Mouse (Mus musculus): Measurements from ENCODE around the gene Kctd21. TPM values are rescaled to one million over a fixed set of nuclear protein-coding genes. Genes with fewer than 3 reads are reported as not detected.

The Kctd21 gene
- polyA plus RNA-seq, 1 experiment from 2014 or later, result 5.3 TPM

DNA sequence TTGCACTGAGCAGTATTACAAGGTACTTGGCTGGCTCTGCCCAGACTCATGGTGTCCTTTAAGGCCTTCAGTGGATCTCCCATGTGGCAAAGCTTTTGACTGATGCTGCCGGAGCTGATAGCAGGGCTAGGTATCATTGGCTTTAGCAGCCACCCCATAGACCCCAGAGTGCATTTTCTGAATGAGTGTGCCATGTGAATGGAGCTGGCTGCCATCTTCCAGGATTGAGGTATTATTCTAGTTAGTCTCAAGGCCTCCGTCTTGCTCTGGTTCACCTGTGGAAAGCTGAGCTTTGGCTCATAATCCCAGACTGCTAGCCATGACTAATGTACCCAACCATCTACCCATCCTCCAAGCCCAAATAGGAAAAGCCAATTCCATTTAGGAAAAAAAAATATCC is 25.3 kb upstream of the Kctd21 start:
- Histone ChIP-seq H3K27ac (no peak overlapping the region), H3K4me1 (no peaks in the 10 kb centered on the region), H3K9ac (no peak overlapping the region), H3K9me3 (replicated peaks) (no peaks in the 10 kb centered on the region), H3K4me2 (no peak overlapping the region), H3K4me3 (no peak overlapping the region), H3K27me3 (no peaks in the 10 kb centered on the region), H3K36me3 (ENCODE audit: poor library complexity, severe bottlenecking) (peaks cover 76% of the 10 kb centered on the region)
- whole genome bisulfite sequencing, result 90% methylated on average over 2 of the region's 2 CpGs
- no peak for ATAC-seq

DNA sequence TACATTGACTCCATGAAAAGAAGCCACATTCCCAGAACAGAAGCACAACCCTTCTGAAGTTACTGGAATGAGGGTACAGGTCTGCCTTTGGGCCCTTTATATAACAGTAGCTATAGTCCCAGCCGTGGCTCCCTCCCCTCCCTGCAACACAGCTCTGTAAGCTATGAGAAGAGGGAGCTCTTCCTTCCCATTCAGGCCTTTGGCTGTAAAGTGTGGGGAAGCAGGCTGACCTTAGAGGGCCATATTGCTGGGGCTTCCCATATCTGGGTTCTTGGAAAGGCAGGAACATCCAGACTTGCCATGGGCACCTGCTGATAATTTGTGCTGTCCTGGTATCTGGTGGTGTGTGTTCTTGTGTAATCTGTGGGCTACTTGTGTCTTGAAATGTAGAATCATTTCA is 24.6 kb upstream of the Kctd21 start:
- Histone ChIP-seq H3K9me3 (replicated peaks) (no peaks in the 10 kb centered on the region), H3K4me3 (no peak overlapping the region), H3K27ac (no peak overlapping the region), H3K27me3 (no peaks in the 10 kb centered on the region), H3K9ac (no peak overlapping the region), H3K36me3 (ENCODE audit: poor library complexity, severe bottlenecking) (peaks cover 83% of the 10 kb centered on the region), H3K4me1 (no peaks in the 10 kb centered on the region), H3K4me2 (no peak overlapping the region)
- no peak for ATAC-seq
- 90% methylated on average over 1 of the region's 1 CpGs for WGBS

DNA sequence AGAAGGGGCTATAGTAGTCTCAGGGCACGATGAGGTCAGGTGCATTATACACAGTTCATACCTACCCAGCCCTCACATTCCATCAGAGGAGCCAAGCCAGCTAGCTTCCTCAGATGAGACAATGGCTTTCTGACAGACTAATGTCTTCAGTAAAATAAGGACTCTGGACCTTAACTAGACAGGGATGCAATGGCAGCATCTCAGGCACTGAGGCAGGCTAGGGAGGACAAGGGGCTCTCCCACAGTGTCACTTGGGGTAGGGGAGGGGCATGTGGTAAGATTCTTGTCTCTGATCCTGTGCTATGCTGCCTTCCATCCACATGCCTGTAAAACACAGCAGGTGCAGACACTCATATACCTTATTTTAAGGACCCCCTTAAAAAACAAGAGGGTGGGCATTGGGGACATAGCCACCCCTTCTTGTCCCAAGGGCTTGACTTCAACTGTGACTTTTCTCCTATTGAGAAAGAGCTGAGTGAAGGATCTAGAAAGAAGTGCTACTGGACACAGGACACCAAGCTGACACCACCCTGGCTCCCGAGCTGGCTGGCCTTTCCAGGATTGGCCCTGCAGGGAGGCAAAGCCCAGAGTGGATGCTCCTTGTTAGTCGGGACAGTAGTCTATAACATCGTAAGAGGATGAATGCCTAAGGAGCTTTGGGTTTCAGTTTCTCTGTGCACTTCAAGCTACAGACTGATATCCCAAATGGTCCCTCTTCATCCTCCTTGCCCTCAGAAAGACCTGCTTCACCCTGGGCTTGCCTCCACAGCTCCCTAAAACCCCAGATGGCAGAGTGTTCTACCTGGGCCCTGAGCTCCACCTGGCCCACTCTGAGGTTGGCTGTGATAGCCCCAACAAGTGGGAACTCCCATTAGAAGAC is 22.4 kb upstream of the Kctd21 start:
- no peak for ATAC-seq
- Histone ChIP-seq H3K4me3 (no peak overlapping the region), H3K27ac (no peak overlapping the region), H3K9me3 (replicated peaks) (no peaks in the 10 kb centered on the region), H3K36me3 (ENCODE audit: poor library complexity, severe bottlenecking) (peaks cover 81% of the 10 kb centered on the region), H3K9ac (no peak overlapping the region), H3K4me2 (no peak overlapping the region), H3K27me3 (no peaks in the 10 kb centered on the region), H3K4me1 (no peaks in the 10 kb centered on the region)
- WGBS, result 83% methylated on average over 4 of the region's 4 CpGs

DNA sequence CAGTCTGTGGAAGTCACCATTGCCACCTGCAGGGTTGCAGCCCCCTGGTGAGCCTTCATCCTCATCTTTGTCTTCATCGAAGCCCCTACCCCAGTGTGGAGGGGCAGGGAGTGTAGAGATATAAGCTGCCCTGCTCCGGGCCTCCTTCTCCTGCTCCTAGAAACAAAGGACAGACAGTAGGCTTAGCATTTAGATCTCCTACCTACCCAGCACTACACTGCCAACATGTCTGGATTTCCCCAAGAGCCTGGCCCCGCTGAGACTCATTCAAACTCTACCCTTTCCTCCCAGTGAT is 21.8 kb upstream of the Kctd21 start:
- Histone ChIP-seq H3K9me3 (replicated peaks) (no peaks in the 10 kb centered on the region), H3K4me1 (no peaks in the 10 kb centered on the region), H3K36me3 (ENCODE audit: poor library complexity, severe bottlenecking) (peaks cover 81% of the 10 kb centered on the region), H3K9ac (no peak overlapping the region), H3K27me3 (no peaks in the 10 kb centered on the region), H3K27ac (no peak overlapping the region), H3K4me2 (no peak overlapping the region), H3K4me3 (no peak overlapping the region)
- no peak for ATAC-seq
- 94% methylated on average over 3 of the region's 3 CpGs for WGBS

DNA sequence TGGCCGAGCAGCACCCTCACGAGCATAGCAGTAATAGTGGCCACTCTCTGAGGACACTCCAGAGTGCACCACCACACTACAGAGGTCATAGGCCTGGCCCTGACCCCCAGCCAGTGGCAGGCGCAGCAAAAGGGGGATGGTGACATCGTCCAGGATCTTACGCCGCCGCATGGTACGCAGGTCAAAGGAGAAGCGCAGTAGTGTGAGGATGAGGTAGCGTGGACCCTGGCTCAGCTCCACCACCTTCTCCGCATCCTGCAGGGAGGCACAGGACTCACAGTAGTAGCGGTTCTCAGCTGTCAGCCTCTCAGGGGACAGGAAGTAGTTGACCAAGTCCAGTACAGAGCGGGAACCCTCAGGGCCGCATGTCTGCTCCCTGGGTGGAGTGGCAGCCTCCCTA is 20.5 kb upstream of the Kctd21 start:
- no peak for ATAC-seq
- 95% methylated on average over 14 of the region's 14 CpGs for WGBS
- Histone ChIP-seq H3K27ac (no peak overlapping the region), H3K4me1 (no peaks in the 10 kb centered on the region), H3K4me2 (no peak overlapping the region), H3K4me3 (no peak overlapping the region), H3K36me3 (ENCODE audit: poor library complexity, severe bottlenecking) (peaks cover 74% of the 10 kb centered on the region), H3K27me3 (no peaks in the 10 kb centered on the region), H3K9me3 (replicated peaks) (no peaks in the 10 kb centered on the region), H3K9ac (no peak overlapping the region)

DNA sequence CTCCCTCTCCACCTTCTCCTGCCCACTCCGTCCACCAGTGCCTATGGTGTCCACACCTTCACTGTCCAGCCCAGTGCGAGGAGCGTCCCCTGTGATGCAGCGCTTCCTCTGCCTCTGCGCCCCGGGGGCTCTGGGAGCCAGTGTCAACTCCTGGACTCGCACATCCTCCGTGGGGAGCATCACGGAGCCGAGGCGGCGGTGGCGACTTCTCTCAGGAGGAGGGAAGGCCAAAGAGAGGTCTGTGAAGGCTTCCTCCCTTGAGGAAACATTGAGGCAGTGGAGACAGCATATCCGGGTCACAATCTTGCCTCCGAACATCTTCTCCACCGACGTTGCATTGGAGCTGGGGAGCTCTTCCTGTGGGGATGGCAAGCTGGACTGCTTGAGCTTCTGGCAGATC is 19.9 kb upstream of the Kctd21 start:
- Histone ChIP-seq H3K27me3 (no peaks in the 10 kb centered on the region), H3K36me3 (ENCODE audit: poor library complexity, severe bottlenecking) (peaks cover 68% of the 10 kb centered on the region), H3K4me1 (no peaks in the 10 kb centered on the region), H3K9ac (no peak overlapping the region), H3K9me3 (replicated peaks) (no peaks in the 10 kb centered on the region), H3K4me2 (no peak overlapping the region), H3K27ac (no peak overlapping the region), H3K4me3 (no peak overlapping the region)
- no peak for ATAC-seq
- WGBS, result 90% methylated on average over 17 of the region's 17 CpGs

DNA sequence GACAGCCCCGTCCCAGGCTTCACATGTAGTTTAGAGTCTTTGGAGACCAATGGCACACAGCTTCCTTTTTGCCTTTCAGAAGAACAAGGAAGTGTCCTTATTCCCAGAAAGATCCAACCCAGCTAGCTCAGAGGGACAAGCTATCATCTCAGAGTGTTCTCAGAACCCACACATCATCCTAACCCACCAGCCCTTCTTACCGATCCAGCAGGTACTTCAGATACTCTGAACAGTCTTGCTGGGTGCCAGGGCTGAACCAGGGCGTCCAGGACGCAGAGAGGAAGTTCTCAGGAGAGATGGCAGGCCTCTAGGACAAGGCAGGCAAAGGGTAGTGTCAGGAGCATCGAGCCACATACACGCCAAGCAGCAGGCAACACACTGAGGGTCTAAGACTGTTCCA is 19.3 kb upstream of the Kctd21 start:
- H3K27ac ChIP-seq, result no peak overlapping the region
- H3K9me3 ChIP-seq (replicated peaks), result no peaks in the 10 kb centered on the region
- H3K9ac ChIP-seq, result no peak overlapping the region
- H3K27me3 ChIP-seq, result no peaks in the 10 kb centered on the region
- H3K36me3 ChIP-seq (ENCODE audit: poor library complexity, severe bottlenecking), result peaks cover 67% of the 10 kb centered on the region
- H3K4me3 ChIP-seq, result no peak overlapping the region
- no peak overlapping the region for H3K4me2 ChIP-seq
- 84% methylated on average over 6 of the region's 6 CpGs for WGBS
- H3K4me1 ChIP-seq, result no peaks in the 10 kb centered on the region
- ATAC-seq, result no peak

DNA sequence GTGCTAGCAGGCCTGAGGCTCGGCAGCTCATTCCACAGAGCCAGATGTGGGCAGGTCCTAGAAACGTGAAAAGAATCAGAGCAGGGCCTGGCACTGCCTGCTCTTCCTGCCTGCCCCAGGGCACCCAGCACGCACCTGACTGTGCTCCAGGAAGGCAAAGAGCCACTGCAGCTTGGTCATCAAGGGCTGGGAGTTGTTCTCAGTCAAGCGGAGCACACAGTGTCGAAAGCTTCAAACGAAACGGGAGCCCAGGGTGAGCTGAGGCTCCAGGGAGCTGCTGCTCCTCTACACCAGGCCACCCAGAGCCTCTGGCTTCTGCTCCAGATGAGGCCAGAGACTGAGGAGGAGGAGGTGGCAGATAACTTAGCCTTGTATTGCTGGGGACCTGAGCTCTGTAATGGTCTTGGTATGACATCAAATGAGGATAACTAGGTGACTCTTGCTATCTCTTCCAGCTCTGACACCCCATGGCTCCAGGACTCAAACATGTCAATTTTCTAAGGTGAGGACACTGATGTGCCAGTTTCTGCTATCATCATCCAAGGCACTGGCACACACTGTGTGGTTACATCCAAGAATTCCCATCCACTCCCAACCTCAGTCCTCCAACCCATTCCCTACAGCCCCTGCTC is 18.6 kb upstream of the Kctd21 start:
- no peak for ATAC-seq
- 82% methylated on average over 7 of the region's 7 CpGs for WGBS
- H3K9ac ChIP-seq, result no peak overlapping the region

DNA sequence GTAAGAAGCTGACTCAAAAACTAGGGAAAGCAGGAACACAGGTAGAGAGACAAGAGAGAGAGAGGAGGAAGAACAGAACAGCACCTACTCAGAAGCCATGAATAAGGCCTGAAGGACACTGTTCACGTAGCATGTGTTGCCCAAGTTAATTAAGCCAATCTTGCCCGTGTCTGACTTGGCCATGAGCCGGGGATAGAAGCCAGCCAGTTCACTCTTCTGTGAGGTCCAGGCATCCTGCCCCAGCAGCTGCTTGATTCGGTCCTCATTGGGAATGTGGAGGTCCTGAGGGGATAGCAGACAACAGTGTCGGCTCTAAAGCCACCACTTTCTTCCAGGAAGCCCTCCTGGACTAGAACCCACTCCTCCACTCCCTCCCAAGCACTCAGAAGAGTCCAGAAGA is 17.5 kb upstream of the Kctd21 start:
- Histone ChIP-seq H3K4me3 (no peak overlapping the region), H3K9me3 (replicated peaks) (no peaks in the 10 kb centered on the region), H3K27me3 (no peaks in the 10 kb centered on the region), H3K36me3 (ENCODE audit: poor library complexity, severe bottlenecking) (peaks cover 51% of the 10 kb centered on the region), H3K27ac (no peak overlapping the region), H3K4me2 (no peak overlapping the region), H3K4me1 (no peaks in the 10 kb centered on the region), H3K9ac (no peak overlapping the region)
- ATAC-seq, result no peak
- 87% methylated on average over 5 of the region's 5 CpGs for WGBS

More for the DNA sequence above, 18.6 kb upstream of the Kctd21 start:
- H3K4me3 ChIP-seq, result no peak overlapping the region
- H3K4me1 ChIP-seq, result no peaks in the 10 kb centered on the region
- no peak overlapping the region for H3K4me2 ChIP-seq
- no peaks in the 10 kb centered on the region for H3K9me3 ChIP-seq (replicated peaks)
- no peak overlapping the region for H3K27ac ChIP-seq
- H3K27me3 ChIP-seq, result no peaks in the 10 kb centered on the region
- peaks cover 63% of the 10 kb centered on the region for H3K36me3 ChIP-seq (ENCODE audit: poor library complexity, severe bottlenecking)

DNA sequence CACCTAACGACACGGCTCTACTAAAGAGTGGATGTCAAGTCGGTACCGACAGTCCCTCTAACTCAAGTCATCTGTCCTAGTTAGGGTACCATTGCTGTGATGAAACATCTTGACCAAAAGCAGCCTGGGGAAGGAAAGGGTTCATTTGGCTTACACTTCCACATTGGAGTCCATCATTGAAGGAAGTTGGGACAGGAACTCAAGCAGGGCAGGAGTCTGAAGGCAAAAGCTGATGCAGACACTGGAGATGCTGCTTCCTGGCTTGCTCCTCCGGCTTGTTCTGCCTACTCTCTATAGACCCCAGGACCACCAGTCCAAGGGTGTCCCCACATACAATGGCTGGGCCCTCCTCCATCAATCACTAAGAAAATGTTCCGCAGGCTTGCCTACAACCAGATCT is 16.5 kb upstream of the Kctd21 start:
- peaks cover 41% of the 10 kb centered on the region for H3K36me3 ChIP-seq (ENCODE audit: poor library complexity, severe bottlenecking)
- no peak for ATAC-seq
- WGBS, result 90% methylated on average over 6 of the region's 6 CpGs

DNA sequence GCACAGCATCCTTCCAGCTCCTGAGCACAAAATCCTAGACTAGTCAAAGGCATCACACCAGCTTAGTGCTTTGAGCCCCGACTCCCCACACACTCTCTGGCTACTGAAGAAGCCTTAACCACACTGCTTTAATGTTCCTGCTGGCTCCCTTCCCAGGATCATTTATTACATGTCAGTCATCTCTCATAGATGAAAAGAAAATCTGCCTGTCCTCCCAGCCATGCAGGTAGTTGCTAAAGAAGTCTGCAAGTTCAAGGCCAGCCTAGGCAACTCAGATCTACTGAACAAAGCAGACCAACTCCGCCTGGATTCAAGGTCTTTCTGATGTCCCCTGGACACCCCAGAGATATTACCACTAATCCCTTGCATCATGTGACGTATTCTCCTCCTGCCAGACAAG is 14.4 kb upstream of the Kctd21 start:
- ATAC-seq, result no peak
- no peak overlapping the region for H3K4me3 ChIP-seq
- no peaks in the 10 kb centered on the region for H3K4me1 ChIP-seq
- H3K27ac ChIP-seq, result no peak overlapping the region
- H3K9ac ChIP-seq, result no peak overlapping the region
- 89% methylated on average over 3 of the region's 3 CpGs for WGBS
- H3K4me2 ChIP-seq, result no peak overlapping the region
- peaks cover 25% of the 10 kb centered on the region; the same call in 1 of the 2 replicates for H3K36me3 ChIP-seq (ENCODE audit: poor library complexity, severe bottlenecking)
- H3K27me3 ChIP-seq, result no peaks in the 10 kb centered on the region
- H3K9me3 ChIP-seq (replicated peaks), result no peaks in the 10 kb centered on the region

More for the DNA sequence above, 16.5 kb upstream of the Kctd21 start:
- Histone ChIP-seq H3K9ac (no peak overlapping the region), H3K4me3 (no peak overlapping the region), H3K4me1 (no peaks in the 10 kb centered on the region), H3K4me2 (no peak overlapping the region), H3K9me3 (replicated peaks) (no peaks in the 10 kb centered on the region), H3K27me3 (no peaks in the 10 kb centered on the region), H3K27ac (no peak overlapping the region)

DNA sequence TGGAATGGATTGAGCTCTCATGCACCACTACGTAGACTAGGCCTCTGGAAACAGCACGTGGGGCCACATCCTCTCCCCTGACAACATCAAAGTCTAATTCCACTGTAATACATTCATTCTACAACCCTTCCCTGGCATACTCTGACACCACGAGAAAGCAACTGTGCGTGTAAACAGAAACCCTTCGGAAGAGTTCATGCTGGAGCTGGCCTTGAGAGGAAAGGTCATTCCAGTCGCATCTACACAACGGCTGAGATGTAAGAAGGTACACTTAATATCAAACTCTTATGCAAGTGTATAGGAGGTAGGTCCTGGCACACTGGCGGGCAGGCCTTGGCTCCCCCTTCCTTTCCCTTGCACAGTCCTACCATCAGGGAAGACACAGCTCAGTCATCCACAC is 7.8 kb upstream of the Kctd21 start:
- no peak for ATAC-seq
- Histone ChIP-seq H3K27me3 (peaks cover 40% of the 10 kb centered on the region), H3K36me3 (ENCODE audit: poor library complexity, severe bottlenecking) (peaks cover 10% of the 10 kb centered on the region; the same call in 1 of the 2 replicates), H3K4me3 (no peak overlapping the region), H3K9ac (no peak overlapping the region), H3K27ac (no peak overlapping the region), H3K9me3 (replicated peaks) (no peaks in the 10 kb centered on the region), H3K4me1 (peaks cover 13% of the 10 kb centered on the region), H3K4me2 (no peak overlapping the region)
- WGBS, result 93% methylated on average over 8 of the region's 8 CpGs
